Mouse (Mus musculus) forebrain, postnatal 0 days (tissue): ENCODE data around the gene March4. TPM values are rescaled to one million over a fixed set of nuclear protein-coding genes. Genes with fewer than 3 reads are reported as not detected.

ENCODE experiments used
- ATAC-seq: fragments of 200-750 bp; cut with Nextera tagmentation; 2 replicates; pipeline ENCODE4 v1.8.0; 2017; ENCODE audit warnings: mild to moderate bottlenecking, moderate library complexity
- DNase-seq: peaks from one replicate; pipeline ENCODE4 v3.0.0-alpha.2; 2015
- H3K27ac ChIP-seq: fragments of 300-500 bp; sonication (generic); 2 replicates; pipeline ENCODE4 v1.5.1; 2014; ENCODE audit warnings: low read depth, mild to moderate bottlenecking, antibody characterized with exemption, low read length, moderate library complexity, mixed read lengths
- H3K27me3 ChIP-seq: fragments of 300-500 bp; sonication (generic); 2 replicates; pipeline ENCODE4 v1.6.1; 2014; ENCODE audit warnings: mild to moderate bottlenecking, low read length, mixed read lengths; ENCODE audit not compliant: insufficient read depth
- H3K36me3 ChIP-seq: fragments of 300-500 bp; sonication (generic); 2 replicates; pipeline ENCODE4 v1.6.1; 2014; ENCODE audit warnings: mild to moderate bottlenecking, moderate library complexity; ENCODE audit not compliant: insufficient read depth
- H3K4me1 ChIP-seq: fragments of 300-500 bp; sonication (generic); 2 replicates; pipeline ENCODE4 v1.6.1; 2014; ENCODE audit warnings: antibody characterized with exemption; ENCODE audit not compliant: insufficient read depth
- H3K4me2 ChIP-seq: fragments of 300-500 bp; sonication (generic); 2 replicates; pipeline ENCODE4 v1.6.1; 2014; ENCODE audit warnings: low read depth, mild to moderate bottlenecking, moderate library complexity
- H3K4me3 ChIP-seq: fragments of 300-500 bp; sonication (generic); 2 replicates; pipeline ENCODE4 v1.5.1; 2014; ENCODE audit warnings: low read depth, low read length, mixed read lengths
- H3K9ac ChIP-seq: fragments of 300-500 bp; sonication (generic); 2 replicates; pipeline ENCODE4 v1.6.1; 2014; ENCODE audit warnings: mild to moderate bottlenecking
- H3K9me3 ChIP-seq: fragments of 300-500 bp; sonication (generic); 2 replicates; pipeline ENCODE4 v1.6.1; 2016; ENCODE audit warnings: low read length
- CTCF ChIP-seq: sonication (generic); IDR thresholded peaks from 2 replicates; pipeline ENCODE4 v1.5.1; 2016; ENCODE audit warnings: antibody characterized with exemption, control low read depth, low read depth
- WGBS: fragments of 180-500 bp; shearing (Covaris S2); extraction: QIAGEN DNeasy Blood & Tissue Kit; methylation state at CpG from one replicate; pipeline ENCODE4 v1.1.7; 2014; 5-methylcytosine and 5-hydroxymethylcytosine counted together
- polyA plus RNA-seq: library from polyadenylated mRNA; unstranded; fragments of >200 nt; fragmentation: Nextera tagmentation; extraction: Ambion mirVana; gene quantifications from 2 replicates; pipeline ENCODE4 v1.2.1, GENCODE M21; 2015
- total RNA-seq: library from RNA; depleted of rRNA; stranded (reverse); fragments of >200 nt; gene quantifications from 2 replicates; pipeline ENCODE4 v1.2.3, GENCODE M21; 2014

March4 gene
- total and polyA plus RNA-seq, 2 experiments from 2014 or later = 9.4 to 31.2 TPM

DNA sequence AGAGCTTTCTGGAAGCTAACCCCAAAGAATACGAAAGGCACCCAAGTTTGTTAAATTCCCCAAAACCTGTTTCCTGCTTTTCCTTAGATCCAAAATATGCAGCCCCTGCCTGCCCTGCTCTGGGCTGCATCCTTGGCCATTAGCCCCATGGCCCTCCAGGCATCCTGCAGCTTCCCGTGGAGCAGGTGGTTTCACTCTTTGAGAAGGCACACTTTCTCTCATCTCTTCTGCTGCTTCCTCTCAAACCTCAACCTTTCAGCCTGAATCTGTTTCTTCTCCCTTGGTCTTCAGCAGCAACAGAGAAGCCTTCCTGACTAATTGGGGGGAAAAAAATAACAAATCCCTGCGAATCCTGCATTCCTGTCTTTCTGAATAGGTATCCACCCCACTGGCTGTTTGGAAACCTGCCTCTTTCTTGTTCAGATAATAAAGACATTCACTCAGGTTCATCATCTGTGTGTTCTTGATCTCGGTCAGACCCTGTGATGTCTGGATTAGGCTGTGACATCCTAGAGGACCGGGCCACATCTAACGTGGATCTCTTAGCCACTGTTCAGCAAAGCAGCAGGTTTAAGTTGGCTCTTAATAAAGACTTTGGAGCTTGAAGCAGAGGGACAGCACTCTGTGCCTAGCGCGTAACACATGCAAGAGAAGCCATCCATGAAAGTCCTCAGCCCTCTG, 6.1 kb downstream of the March4 start:
- Histone ChIP-seq H3K27ac (no peak overlapping the region), H3K4me1 (0 out of 2 replicates have a peak, but pooled peaks cover 25% of the 10 kb centered on the region), H3K4me2 (peak overlapping the region; percentile 92; the same call in 1 of the 2 replicates), H3K27me3 (no peaks in the 10 kb centered on the region), H3K36me3 (no peaks in the 10 kb centered on the region), H3K9me3 (no peaks in the 10 kb centered on the region), H3K4me3 (no peak overlapping the region), H3K9ac (no peak overlapping the region)
- TF ChIP-seq CTCF = no peak
- WGBS = 65% methylated on average over 8 of the region's 8 CpGs
- ATAC-seq (no peak), DNase-seq (no peak)

DNA sequence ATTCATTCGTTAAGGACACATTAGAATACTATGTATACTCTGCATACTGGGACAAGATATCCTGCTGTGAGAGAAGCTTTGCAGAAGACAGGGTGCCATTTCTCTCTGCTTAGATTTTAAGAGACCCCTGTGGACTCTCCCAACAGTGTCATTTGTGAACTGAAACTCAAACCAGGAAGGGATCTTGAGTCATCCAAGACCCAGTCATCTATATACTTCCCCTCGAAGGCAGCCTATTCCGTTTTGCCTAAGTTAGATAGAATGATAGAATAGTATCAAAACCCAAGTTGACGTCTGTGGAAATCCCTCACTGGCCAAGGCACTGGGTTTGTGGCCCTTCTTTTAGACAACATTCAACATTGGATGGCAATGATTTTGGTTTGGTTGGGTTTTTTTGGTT, 7.5 kb downstream of the March4 start:
- no peaks in the 10 kb centered on the region for H3K36me3 ChIP-seq
- TF ChIP-seq CTCF = no peak
- H3K27me3 ChIP-seq = no peaks in the 10 kb centered on the region
- no peak overlapping the region for H3K27ac ChIP-seq
- H3K4me3 ChIP-seq = no peak overlapping the region
- ATAC-seq = no peak
- no peak overlapping the region for H3K9ac ChIP-seq
- no peaks in the 10 kb centered on the region for H3K9me3 ChIP-seq
- H3K4me1 ChIP-seq = 0 out of 2 replicates have a peak, but pooled peaks cover 17% of the 10 kb centered on the region
- no peak overlapping the region for H3K4me2 ChIP-seq
- 89% methylated on average over 4 of the region's 4 CpGs for WGBS
- DNase-seq = no peak

DNA sequence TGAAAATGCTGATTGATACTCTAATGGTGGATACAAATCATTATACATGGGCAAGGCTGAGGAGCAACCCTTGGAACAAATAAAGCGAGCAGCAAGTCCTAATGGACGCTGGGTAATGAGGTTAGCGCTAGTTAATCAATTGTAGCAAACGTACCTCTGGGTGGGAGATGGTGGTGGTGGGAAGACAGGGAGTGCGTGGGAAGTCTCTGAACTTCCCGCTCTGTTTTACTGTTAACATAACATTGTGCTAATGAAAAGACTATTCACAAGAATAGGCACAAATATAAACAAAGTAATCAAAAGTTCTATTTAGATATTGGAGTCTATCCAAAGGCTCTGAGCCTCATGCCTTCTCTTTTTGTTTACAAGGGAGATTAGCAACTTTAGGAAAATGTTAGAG, 13.1 kb downstream of the March4 start:
- Histone ChIP-seq H3K4me2 (no peak overlapping the region), H3K36me3 (no peaks in the 10 kb centered on the region), H3K4me1 (0 out of 2 replicates have a peak, but pooled peaks cover 3% of the 10 kb centered on the region), H3K9me3 (no peaks in the 10 kb centered on the region), H3K27me3 (no peaks in the 10 kb centered on the region), H3K27ac (no peak overlapping the region), H3K9ac (no peak overlapping the region), H3K4me3 (no peak overlapping the region)
- no peak for DNase-seq
- TF ChIP-seq CTCF = no peak
- ATAC-seq = no peak
- 46% methylated on average over 6 of the region's 6 CpGs for WGBS

- ATAC-seq (peak; percentile 53; the same call in 1 of the 2 replicates), DNase-seq (no peak)
- Histone ChIP-seq H3K36me3 (no peaks in the 10 kb centered on the region), H3K9ac (no peak overlapping the region), H3K4me3 (no peak overlapping the region), H3K27me3 (no peaks in the 10 kb centered on the region), H3K4me2 (no peak overlapping the region), H3K27ac (no peak overlapping the region), H3K9me3 (no peaks in the 10 kb centered on the region), H3K4me1 (no peaks in the 10 kb centered on the region)
- no peak for TF ChIP-seq CTCF
- 66% methylated on average over 7 of the region's 7 CpGs for WGBS
Observed at GRCm38 (mm10) chr1:72510778-72511520, 25.8 kb downstream of the March4 start.

DNA sequence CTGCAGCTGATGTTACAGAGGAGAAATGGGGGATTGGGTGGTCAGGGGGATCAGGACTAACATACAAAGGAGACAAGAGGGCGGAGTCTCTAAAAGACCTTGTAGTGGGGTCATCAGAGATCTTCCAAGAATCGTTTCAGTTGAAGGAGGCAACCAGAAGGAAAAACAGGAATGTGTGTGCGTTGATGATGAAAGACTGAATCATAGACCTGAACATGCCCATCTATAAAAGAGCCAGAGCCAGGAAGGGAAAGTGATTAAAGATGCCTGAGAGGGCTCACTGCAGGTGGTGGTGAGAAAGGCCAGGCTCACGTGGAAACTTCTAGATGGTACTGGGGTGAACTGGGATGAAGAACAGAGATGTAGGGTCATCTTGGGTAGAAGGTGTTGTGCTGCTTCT, 27.2 kb downstream of the March4 start:
- no peak for TF ChIP-seq CTCF
- Histone ChIP-seq H3K36me3 (no peaks in the 10 kb centered on the region), H3K4me2 (no peak overlapping the region), H3K9me3 (no peaks in the 10 kb centered on the region), H3K27me3 (no peaks in the 10 kb centered on the region), H3K4me1 (no peaks in the 10 kb centered on the region), H3K9ac (no peak overlapping the region), H3K4me3 (no peak overlapping the region), H3K27ac (no peak overlapping the region)
- DNase-seq (no peak), ATAC-seq (no peak)
- 85% methylated on average over 4 of the region's 4 CpGs for WGBS

GRCm38 (mm10) chr1:72507670-72508069, 29.1 kb downstream of the March4 start:
- Histone ChIP-seq H3K4me2 (no peak overlapping the region), H3K9me3 (no peaks in the 10 kb centered on the region), H3K27me3 (no peaks in the 10 kb centered on the region), H3K27ac (no peak overlapping the region), H3K4me1 (no peaks in the 10 kb centered on the region), H3K4me3 (no peak overlapping the region), H3K36me3 (no peaks in the 10 kb centered on the region), H3K9ac (no peak overlapping the region)
- no peak for TF ChIP-seq CTCF
- DNase-seq (no peak), ATAC-seq (no peak)
- WGBS = 70% methylated on average over 2 of the region's 2 CpGs

DNA sequence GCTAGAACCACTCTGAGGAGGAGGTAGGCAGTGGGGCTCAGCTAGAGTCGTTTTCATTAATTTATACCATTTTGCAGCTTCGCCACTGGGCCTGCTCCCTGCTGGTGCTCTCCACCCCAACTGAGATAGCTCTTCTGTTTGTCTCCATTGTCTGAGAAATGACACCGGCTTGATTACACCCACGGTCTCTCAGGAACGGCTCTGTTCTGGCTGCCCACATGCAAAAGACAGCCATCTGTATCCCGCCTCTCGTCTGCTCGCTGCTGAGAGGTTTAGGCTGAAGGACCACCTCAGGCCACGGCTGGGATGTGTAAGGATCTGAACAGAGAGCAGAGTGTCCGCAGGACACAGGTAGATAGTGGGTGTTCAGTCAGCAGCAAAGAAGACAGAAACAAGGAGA, 30.5 kb downstream of the March4 start:
- Histone ChIP-seq H3K36me3 (no peaks in the 10 kb centered on the region), H3K9me3 (no peaks in the 10 kb centered on the region), H3K27ac (no peak overlapping the region), H3K4me3 (no peak overlapping the region), H3K9ac (no peak overlapping the region), H3K27me3 (no peaks in the 10 kb centered on the region), H3K4me1 (no peaks in the 10 kb centered on the region), H3K4me2 (no peak overlapping the region)
- TF ChIP-seq CTCF = no peak
- 51% methylated on average over 10 of the region's 10 CpGs for WGBS
- ATAC-seq (no peak), DNase-seq (no peak)
